Mouse (Mus musculus) embryonic facial prominence, embryonic 14.5 days (tissue): Measurements from ENCODE around the gene 6820408C15Rik. TPM values are rescaled to one million over a fixed set of nuclear protein-coding genes. Genes with fewer than 3 reads are reported as not detected.
A peak's percentile ranks its signal among the peaks of the same experiment; 100 is the strongest.
"Not testable (repeated sequence)": the region's sequence is repeated elsewhere in the genome, so short reads cannot be mapped to it uniquely, and the experiment has no call there.

Experiments used
- ATAC-seq: fragments of 200-750 bp; cut with Nextera tagmentation; 2 replicates; pipeline ENCODE4 v1.8.0; 2017; ENCODE audit warnings: low read depth, moderate number of reproducible peaks, moderate TSS enrichment
- DNase-seq: peaks from one replicate; pipeline ENCODE4 v3.0.0-alpha.2; 2015; ENCODE audit warnings: low spot score
- H3K27ac ChIP-seq: fragments of 300-500 bp; sonication (generic); replicated peaks from 2 replicates; pipeline ENCODE4 v1.5.1; 2014; ENCODE audit warnings: low read depth, mild to moderate bottlenecking, low read length, moderate library complexity
- H3K27me3 ChIP-seq: fragments of 300-500 bp; sonication (generic); replicated peaks from 2 replicates; pipeline ENCODE4 v1.6.1; 2014; ENCODE audit warnings: low read length; ENCODE audit not compliant: control insufficient read depth, insufficient read depth
- H3K36me3 ChIP-seq: fragments of 300-500 bp; sonication (generic); 2 replicates; pipeline ENCODE4 v1.6.1; 2014; ENCODE audit warnings: low read length, mixed read lengths; ENCODE audit not compliant: control insufficient read depth, insufficient read depth
- H3K4me1 ChIP-seq: fragments of 300-500 bp; sonication (generic); 2 replicates; pipeline ENCODE4 v1.6.1; 2014; ENCODE audit warnings: antibody characterized with exemption, low read length; ENCODE audit not compliant: control insufficient read depth, insufficient read depth
- H3K4me2 ChIP-seq: fragments of 300-500 bp; sonication (generic); 2 replicates; pipeline ENCODE4 v1.6.1; 2014; ENCODE audit warnings: low read depth, mild to moderate bottlenecking, low read length, moderate library complexity, mixed read lengths
- H3K4me3 ChIP-seq: fragments of 300-500 bp; sonication (generic); 2 replicates; pipeline ENCODE4 v1.5.1; 2014; ENCODE audit warnings: low read depth, mild to moderate bottlenecking, low read length
- H3K9ac ChIP-seq: fragments of 300-500 bp; sonication (generic); 2 replicates; pipeline ENCODE4 v1.6.1; 2014; ENCODE audit warnings: low read depth, mild to moderate bottlenecking, low read length, moderate library complexity, mixed read lengths
- H3K9me3 ChIP-seq: fragments of 300-500 bp; sonication (generic); 2 replicates; pipeline ENCODE4 v1.6.1; 2016; ENCODE audit warnings: low read length; ENCODE audit not compliant: control insufficient read depth
- WGBS: fragments of 180-500 bp; shearing (Covaris S2); extraction: QIAGEN DNeasy Blood & Tissue Kit; methylation state at CpG from one replicate; pipeline ENCODE4 v1.1.7; 2014; 5-methylcytosine and 5-hydroxymethylcytosine counted together
- polyA plus RNA-seq: library from polyadenylated mRNA; unstranded; fragments of >200 nt; fragmentation: Nextera tagmentation; extraction: Ambion mirVana; gene quantifications from 2 replicates; pipeline ENCODE4 v1.2.1, GENCODE M21; 2014

6820408C15Rik gene
- polyA plus RNA-seq, 1 experiment from 2014 or later = 5.1 TPM

GRCm38 (mm10) chr2:152413765-152414584 is 1.4 kb upstream of the 6820408C15Rik start:
- Histone ChIP-seq H3K4me2 (peak overlapping the region; percentile 93), H3K4me3 (peak overlapping the region; percentile 95), H3K27ac (peak overlapping the region; percentile 95), H3K9ac (peak overlapping the region; percentile 97), H3K4me1 (peaks cover 30% of the 10 kb centered on the region), H3K36me3 (no peaks in the 10 kb centered on the region), H3K9me3 (peaks cover 7% of the 10 kb centered on the region), H3K27me3 (no peaks in the 10 kb centered on the region)
- 3% methylated on average over 38 of the region's 86 CpGs for WGBS
- ATAC-seq (no peak), DNase-seq (peak; percentile 23)

GRCm38 (mm10) chr2:152414591-152415165 is 709 bp upstream of the 6820408C15Rik start, which contains the start of gene Zcchc3:
Zcchc3 (minus strand) TSS chr2:152415027.
- Histone ChIP-seq H3K9me3 (peaks cover 7% of the 10 kb centered on the region), H3K4me2 (peak within 1 kb of the TSS; percentile 93), H3K27me3 (no peaks in the 10 kb centered on the region), H3K4me3 (peak within 1 kb of the TSS; percentile 95), H3K36me3 (no peaks in the 10 kb centered on the region), H3K27ac (peak within 1 kb of the TSS; percentile 95), H3K4me1 (peaks cover 26% of the 10 kb centered on the region), H3K9ac (peak within 1 kb of the TSS; percentile 97)
- peak; percentile 97 for DNase-seq
- peak; percentile 90 for ATAC-seq
- WGBS = under 1% methylated on average over 48 of the region's 65 CpGs

- no peaks in the 10 kb centered on the region for H3K27me3 ChIP-seq
- H3K27ac ChIP-seq = peak overlapping the region; percentile 95
- DNase-seq = no peak
- peaks cover 16% of the 10 kb centered on the region for H3K4me1 ChIP-seq
- H3K36me3 ChIP-seq = no peaks in the 10 kb centered on the region
- no peak for ATAC-seq
- peak overlapping the region; percentile 93 for H3K4me2 ChIP-seq
- peaks cover 7% of the 10 kb centered on the region for H3K9me3 ChIP-seq
- 89% methylated on average over 3 of the region's 3 CpGs for WGBS
- peak overlapping the region; percentile 97; the same call in 1 of the 2 replicates for H3K9ac ChIP-seq
- peak overlapping the region; percentile 95 for H3K4me3 ChIP-seq
Measured at GRCm38 (mm10) chr2:152415786-152416185, 399 bp downstream of the 6820408C15Rik start.

- H3K36me3 ChIP-seq = no peaks in the 10 kb centered on the region
- DNase-seq = peak; percentile 69
- H3K9me3 ChIP-seq = peaks cover 3% of the 10 kb centered on the region; the same call in 1 of the 2 replicates
- H3K27ac ChIP-seq = no peak overlapping the region
- peak; percentile 65 for ATAC-seq
- 0 out of 2 replicates have a peak, but pooled peaks cover 3% of the 10 kb centered on the region for H3K4me1 ChIP-seq
- H3K9ac ChIP-seq = 0 out of 2 replicates have a peak overlapping the region, but pooled peaks have one; percentile 30
- H3K27me3 ChIP-seq = no peaks in the 10 kb centered on the region
- peak overlapping the region; percentile 7; the same call in 1 of the 2 replicates for H3K4me3 ChIP-seq
- H3K4me2 ChIP-seq = peak overlapping the region; percentile 43
- 4% methylated on average over 12 of the region's 12 CpGs for WGBS
Measured at GRCm38 (mm10) chr2:152427493-152427892, 12.1 kb downstream of the 6820408C15Rik start.

GRCm38 (mm10) chr2:152428481-152428880 is 13.1 kb downstream of the 6820408C15Rik start:
- not testable (repeated sequence) for H3K9me3 ChIP-seq, ATAC-seq, H3K4me3 ChIP-seq, H3K27ac ChIP-seq, DNase-seq, H3K9ac ChIP-seq, H3K27me3 ChIP-seq, H3K4me1 ChIP-seq, H3K36me3 ChIP-seq, H3K4me2 ChIP-seq
- WGBS = 67% methylated on average over 2 of the region's 2 CpGs

GRCm38 (mm10) chr2:152436405-152436901 is 21.1 kb downstream of the 6820408C15Rik start:
- DNase-seq (no peak), ATAC-seq (no peak)
- Histone ChIP-seq H3K9me3 (no peaks in the 10 kb centered on the region), H3K4me2 (no peak overlapping the region), H3K27me3 (no peaks in the 10 kb centered on the region), H3K36me3 (no peaks in the 10 kb centered on the region), H3K4me1 (0 out of 2 replicates have a peak, but pooled peaks cover 3% of the 10 kb centered on the region), H3K4me3 (no peak overlapping the region), H3K27ac (no peak overlapping the region), H3K9ac (no peak overlapping the region)
- 67% methylated on average over 7 of the region's 7 CpGs for WGBS

- Histone ChIP-seq H3K9me3 (no peaks in the 10 kb centered on the region), H3K4me2 (peak overlapping the region; percentile 62), H3K27me3 (no peaks in the 10 kb centered on the region), H3K36me3 (no peaks in the 10 kb centered on the region), H3K9ac (peak overlapping the region; percentile 56), H3K4me1 (0 out of 2 replicates have a peak, but pooled peaks cover 3% of the 10 kb centered on the region), H3K27ac (no peak overlapping the region), H3K4me3 (peak overlapping the region; percentile 35)
- 4% methylated on average over 19 of the region's 23 CpGs for WGBS
- peak; percentile 91 for ATAC-seq
- peak; percentile 79 for DNase-seq
Measured at GRCm38 (mm10) chr2:152436983-152437860, 21.8 kb downstream of the 6820408C15Rik start.

- ATAC-seq (no peak), DNase-seq (no peak)
Measured at GRCm38 (mm10) chr2:152438963-152439362, 23.6 kb downstream of the 6820408C15Rik start.

More at GRCm38 (mm10) chr2:152438963-152439362, 23.6 kb downstream of the 6820408C15Rik start:
- no peaks in the 10 kb centered on the region for H3K27me3 ChIP-seq
- no peaks in the 10 kb centered on the region for H3K9me3 ChIP-seq
- no peaks in the 10 kb centered on the region for H3K36me3 ChIP-seq
- H3K4me2 ChIP-seq = no peak overlapping the region
- no peak overlapping the region for H3K9ac ChIP-seq
- WGBS = 60% methylated on average over 1 of the region's 1 CpGs
- H3K27ac ChIP-seq = no peak overlapping the region
- 0 out of 2 replicates have a peak, but pooled peaks cover 3% of the 10 kb centered on the region for H3K4me1 ChIP-seq
- no peak overlapping the region for H3K4me3 ChIP-seq
